In genomic region chr10:128612433-128613153, GRCm38 (mm10) we compare ENCODE assay signal across 7 mouse cellular contexts. TPM values are rescaled to one million over a fixed set of nuclear protein-coding genes. Genes with fewer than 3 reads are reported as not detected.
DNase-seq lines count a peak whose midpoint lies in the region; ATAC-seq and TF ChIP-seq lines count a peak whose summit lies in the region.

No protein-coding gene starts in this region.

- peak; percentile 50; the same call in 1 of the 2 replicates for ATAC-seq in intestine, postnatal 0 days
- peak; percentile 61 for ATAC-seq in midbrain, embryonic 11.5 days (ENCODE audit: low FRiP score)

- no peak overlapping the region for H3K27ac ChIP-seq in intestine, postnatal 0 days (ENCODE audit: low read depth, low read length)
- H3K27ac ChIP-seq in midbrain, embryonic 11.5 days (ENCODE audit: low read depth, low read length) = no peak overlapping the region

- H3K9me3 ChIP-seq in intestine, postnatal 0 days (ENCODE audit: control insufficient read depth) = no peaks in the 10 kb centered on the region
- no peaks in the 10 kb centered on the region for H3K9me3 ChIP-seq in midbrain, embryonic 11.5 days (ENCODE audit: control insufficient read depth, low read length)

- H3K4me1 ChIP-seq in intestine, postnatal 0 days (replicated peaks; ENCODE audit: control insufficient read depth, insufficient read depth, low read length) = no peaks in the 10 kb centered on the region
- no peaks in the 10 kb centered on the region; the same call in 1 of the 2 replicates for H3K4me1 ChIP-seq in midbrain, embryonic 11.5 days (ENCODE audit: control insufficient read depth, insufficient read depth, low read length)

- 14% methylated on average over 16 of the region's 16 CpGs for WGBS in intestine, postnatal 0 days
- WGBS in midbrain, embryonic 11.5 days = 16% methylated on average over 16 of the region's 16 CpGs

- intact Hi-C loops in left cerebral cortex, postnatal 4 days (cut with DNase I) = loop anchor here (5.0 kb wide), 1 partner anchor 55 kb away; no protein-coding TSS in a partner anchor

- H3K9ac ChIP-seq in intestine, postnatal 0 days (ENCODE audit: low read depth, low read length) = no peak overlapping the region
- no peak overlapping the region for H3K9ac ChIP-seq in midbrain, embryonic 11.5 days (ENCODE audit: low read length)

- peak; percentile 91 for TF ChIP-seq CTCF in intestine, postnatal 0 days (IDR thresholded peaks at IDR 0.05; ENCODE audit: low read depth)

- H3K4me2 ChIP-seq in intestine, postnatal 0 days (replicated peaks; ENCODE audit: low read depth) = peak overlapping the region; percentile 18; the same call in 1 of the 2 replicates
- H3K4me2 ChIP-seq in midbrain, embryonic 11.5 days = no peak overlapping the region

- no peaks in the 10 kb centered on the region for H3K27me3 ChIP-seq in intestine, postnatal 0 days (replicated peaks; ENCODE audit: control insufficient read depth, insufficient read depth, low read length)
- H3K27me3 ChIP-seq in midbrain, embryonic 11.5 days (ENCODE audit: control insufficient read depth, insufficient read depth, low read length) = no peaks in the 10 kb centered on the region

- H3K4me3 ChIP-seq in intestine, postnatal 0 days (ENCODE audit: low read depth, low read length) = no peak overlapping the region
- no peak overlapping the region for H3K4me3 ChIP-seq in midbrain, embryonic 11.5 days (ENCODE audit: low read depth, low read length)

- no peaks in the 10 kb centered on the region for H3K36me3 ChIP-seq in intestine, postnatal 0 days (ENCODE audit: control insufficient read depth, insufficient read depth)
- no peaks in the 10 kb centered on the region for H3K36me3 ChIP-seq in midbrain, embryonic 11.5 days (ENCODE audit: control insufficient read depth, insufficient read depth, low read length)

- DNase-seq in adrenal gland, adult 8-10 months = peak; percentile 43
- DNase-seq in embryo, embryonic 10.5 days (ENCODE audit: low spot score) = peak; percentile 94
- DNase-seq in gastrocnemius, postnatal 4 days (ENCODE audit: low spot score in 2 of 2) = peak; percentile 26 to 72
- DNase-seq in left cerebral cortex, postnatal 4 days = peak; percentile 76
- peak; percentile 93 for DNase-seq in midbrain, embryonic 11.5 days (ENCODE audit: low spot score, missing footprints)
- DNase-seq in skeletal muscle tissue, adult 2 months (ENCODE audit: low read depth, low spot score) = peak; percentile 48

RNA-seq across cellular contexts. Expression of gene Rps26, which starts 14.0 kb away (rescaled TPM):
- total RNA-seq in adrenal gland, adult 8-10 months (2022) = 100 to 1,000 TPM; 401 to 777 (median 537) TPM
- total RNA-seq in gastrocnemius, postnatal 4 days (2021) = 100 to 1,000 TPM; 757 to 856 TPM
- polyA plus RNA-seq in intestine, postnatal 0 days (2015; fragmentation: Nextera tagmentation; extraction: Ambion mirVana) = 519 and 548 TPM in 2 replicates
- 100 to 1,000 TPM; 595 to 651 TPM for total RNA-seq in left cerebral cortex, postnatal 4 days (2021)
- polyA plus RNA-seq in midbrain, embryonic 11.5 days (2014; fragmentation: Nextera tagmentation; extraction: Ambion mirVana) = 588 and 638 TPM in 2 replicates

RNA-seq across cellular contexts. Expression of gene Erbb3, which starts 23.1 kb away (rescaled TPM):
- total RNA-seq in adrenal gland, adult 8-10 months (2022) = 1 to 10 TPM; 2.5 to 5.8 (median 4.6) TPM
- total RNA-seq in gastrocnemius, postnatal 4 days (2021) = 10 to 100 TPM; 18.0 to 19.0 TPM
- polyA plus RNA-seq in intestine, postnatal 0 days (2015; fragmentation: Nextera tagmentation; extraction: Ambion mirVana) = 22.3 and 23.8 TPM in 2 replicates
- total RNA-seq in left cerebral cortex, postnatal 4 days (2021) = under 1 TPM; 0.62 to 0.66 TPM
- polyA plus RNA-seq in midbrain, embryonic 11.5 days (2014; fragmentation: Nextera tagmentation; extraction: Ambion mirVana) = 0.49 and 0.77 TPM in 2 replicates

RNA-seq across cellular contexts. Expression of gene Ikzf4, which starts 33.2 kb away (rescaled TPM):
- 10 to 100 TPM in 1 of 4 experiments, 1 to 10 TPM in 3; 1.6 to 10.8 (median 3.7) TPM for total RNA-seq in adrenal gland, adult 8-10 months (2022)
- total RNA-seq in gastrocnemius, postnatal 4 days (2021) = 1 to 10 TPM in 1 of 2 experiments, under 1 TPM in 1; 0.93 to 1.4 TPM
- 0.95 and 1.7 TPM in 2 replicates for polyA plus RNA-seq in intestine, postnatal 0 days (2015; fragmentation: Nextera tagmentation; extraction: Ambion mirVana)
- total RNA-seq in left cerebral cortex, postnatal 4 days (2021) = 10 to 100 TPM; 25.0 to 30.7 TPM
- 3.8 and 4.2 TPM in 2 replicates for polyA plus RNA-seq in midbrain, embryonic 11.5 days (2014; fragmentation: Nextera tagmentation; extraction: Ambion mirVana)

RNA-seq across cellular contexts. Expression of gene Pa2g4, which starts 46.8 kb away (rescaled TPM):
- total RNA-seq in adrenal gland, adult 8-10 months (2022) = 10 to 100 TPM; 67.4 to 77.6 (median 70.5) TPM
- total RNA-seq in gastrocnemius, postnatal 4 days (2021) = 10 to 100 TPM; 84.8 to 91.4 TPM
- 65.3 and 66.8 TPM in 2 replicates for polyA plus RNA-seq in intestine, postnatal 0 days (2015; fragmentation: Nextera tagmentation; extraction: Ambion mirVana)
- 100 to 1,000 TPM; 111 TPM for total RNA-seq in left cerebral cortex, postnatal 4 days (2021)
- 241 and 249 TPM in 2 replicates for polyA plus RNA-seq in midbrain, embryonic 11.5 days (2014; fragmentation: Nextera tagmentation; extraction: Ambion mirVana)

Comparison
In these comparisons a context has a peak if more than half of its experiments do, and no peak if none do; other contexts are left out.
1. DNase-seq: peak in every context shown above with its lines; median percentile 94 in embryo, embryonic 10.5 days; 93 in midbrain, embryonic 11.5 days; 76 in left cerebral cortex, postnatal 4 days; 49 in gastrocnemius, postnatal 4 days; 48 in skeletal muscle tissue, adult 2 months; 43 in adrenal gland, adult 8-10 months.